Mouse (Mus musculus) left cerebral cortex, adult 8-10 months (tissue): Measurements from ENCODE around the gene Cbx2. TPM values are rescaled to one million over a fixed set of nuclear protein-coding genes. Genes with fewer than 3 reads are reported as not detected.

Source experiments
- DNase-seq, 2 experiments: peaks; one replicate each; pipeline ENCODE4 v3.0.0; 2022; ENCODE audit warnings: low spot score in 2 of 2
- total RNA-seq, 4 experiments: library from RNA; stranded (reverse); gene quantifications; 2 replicates each; pipeline ENCODE4 v1.2.4; 2022

The Cbx2 gene
- total RNA-seq, 4 experiments from 2014 or later, result 2.2 to 3.3 (median 2.6) TPM

- no peak for DNase-seq
These were observed 33.8 kb downstream of the Cbx2 start for GRCm38 (mm10) chr11:119056301-119057211.

DNA sequence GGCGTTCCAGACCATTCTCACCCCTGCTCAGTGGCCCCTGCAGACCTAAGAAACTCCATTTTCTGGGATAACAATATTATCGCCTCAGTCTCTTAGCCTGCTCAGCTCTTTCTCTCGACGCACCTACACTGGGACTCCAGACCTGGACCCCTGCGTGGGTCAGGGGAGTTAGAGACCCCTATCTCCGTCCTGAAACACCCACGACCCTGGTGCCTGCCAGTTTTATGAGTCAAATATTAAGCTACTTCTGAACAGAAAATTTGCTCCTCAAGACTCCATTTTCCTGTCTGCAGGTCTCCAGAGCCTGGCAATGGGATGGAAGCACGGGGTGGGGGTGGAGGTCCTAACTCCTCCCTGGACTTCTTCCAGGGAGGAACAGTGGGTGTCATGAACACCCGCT is 34.5 kb downstream of the Cbx2 start:
- DNase-seq, result no peak

DNA sequence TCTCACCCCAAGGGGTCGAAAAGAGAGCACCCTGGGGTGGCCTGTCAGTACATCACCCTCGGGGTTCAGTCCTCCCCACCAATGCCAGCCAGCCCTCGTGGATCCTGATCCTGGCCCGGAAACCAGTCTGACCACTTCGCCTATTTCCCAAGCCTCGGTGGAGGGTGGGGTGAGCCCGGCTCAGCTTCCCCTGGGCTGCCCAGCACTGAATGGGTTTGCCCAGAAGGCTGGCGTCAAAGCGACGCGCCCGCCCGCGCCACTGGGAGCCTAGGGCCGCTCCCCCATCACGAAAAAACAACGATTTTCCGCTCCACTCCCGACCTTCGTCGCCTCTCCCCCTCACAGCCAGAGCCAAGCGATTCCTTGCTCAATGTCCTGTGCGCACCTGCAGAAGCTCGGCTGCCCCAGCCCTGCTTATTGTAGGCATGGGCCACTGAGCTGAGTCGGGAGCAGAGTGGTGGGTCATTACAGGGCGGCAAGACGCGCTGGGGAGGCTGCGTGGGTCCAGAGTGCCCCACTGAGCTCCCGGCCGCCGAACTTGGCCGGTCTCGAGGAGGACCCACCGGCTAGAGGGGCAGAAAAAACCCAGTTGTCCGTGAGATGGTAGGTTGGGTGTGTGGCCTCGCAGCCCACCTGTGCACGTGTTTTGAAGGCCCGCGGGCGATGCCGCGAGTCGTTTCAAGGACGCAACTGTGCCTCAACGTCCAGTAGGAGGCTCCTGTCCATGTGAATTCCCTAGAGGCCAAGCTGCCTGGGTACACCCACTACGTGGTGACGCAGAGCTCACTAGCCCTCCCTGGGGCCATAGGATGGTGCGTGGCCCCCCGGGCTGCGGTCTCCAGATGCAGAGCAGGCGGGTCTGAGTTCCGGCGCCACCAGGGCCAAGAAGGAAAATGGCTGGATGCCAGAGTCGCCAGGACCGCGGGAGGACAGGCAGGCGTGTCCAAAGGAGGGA is 35.6 kb downstream of the Cbx2 start:
- no peak for DNase-seq

GRCm38 (mm10) chr11:119059256-119059655 is 36.5 kb downstream of the Cbx2 start:
- no peak for DNase-seq

DNA sequence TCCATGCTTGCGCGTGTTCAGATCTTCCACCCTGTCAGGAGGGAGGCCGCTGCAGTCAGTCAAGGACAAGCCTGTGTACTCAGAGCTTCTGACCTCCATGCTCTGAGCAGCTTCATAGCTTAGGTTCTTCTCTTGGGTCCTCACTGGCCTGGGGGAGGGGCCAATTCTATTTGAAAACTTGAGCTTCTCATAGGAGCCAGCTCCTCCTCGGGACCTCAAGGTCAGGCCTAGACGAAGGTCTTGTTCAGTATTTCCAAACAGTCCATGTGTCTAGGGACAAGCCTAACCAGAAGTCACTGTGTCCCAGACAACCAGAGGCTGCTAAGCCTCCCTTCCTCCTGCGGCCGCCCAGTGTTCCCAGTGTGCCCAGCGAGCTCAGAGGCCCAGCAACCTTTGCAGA is 44.1 kb downstream of the Cbx2 start:
- DNase-seq, result no peak

GRCm38 (mm10) chr11:119072239-119072638 is 49.5 kb downstream of the Cbx2 start:
- DNase-seq, result no peak

- no peak for DNase-seq
These were observed 50.2 kb downstream of the Cbx2 start for GRCm38 (mm10) chr11:119072986-119073385.

DNA sequence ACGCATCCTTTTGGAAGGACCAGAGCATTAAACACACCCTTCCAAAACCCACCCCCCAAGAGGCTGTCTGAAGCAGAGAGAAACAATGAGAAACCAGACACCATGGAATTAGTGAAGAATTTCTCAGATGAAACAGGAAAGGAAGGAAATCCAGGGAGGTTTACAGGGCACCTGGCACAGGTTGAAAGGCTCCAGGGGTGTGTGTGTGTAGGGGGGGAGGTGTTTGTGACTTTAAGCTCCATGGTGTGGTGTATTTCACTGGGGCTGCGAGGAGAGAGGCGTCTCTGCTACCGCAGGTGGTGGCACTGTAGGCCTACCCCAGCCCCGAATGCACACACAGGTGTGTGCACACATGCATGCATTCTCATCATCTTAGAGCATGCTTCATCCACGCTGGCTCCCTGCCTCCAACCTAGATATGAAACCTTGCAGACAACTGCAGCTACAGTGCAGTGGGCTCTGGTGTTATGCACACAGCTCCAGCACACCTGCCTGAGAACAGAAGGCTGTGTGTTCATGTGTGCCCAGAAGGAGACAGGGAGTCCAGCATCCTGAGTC is 51.2 kb downstream of the Cbx2 start:
- DNase-seq, result no peak

GRCm38 (mm10) chr11:119075805-119076204 is 53.0 kb downstream of the Cbx2 start:
- no peak for DNase-seq

DNA sequence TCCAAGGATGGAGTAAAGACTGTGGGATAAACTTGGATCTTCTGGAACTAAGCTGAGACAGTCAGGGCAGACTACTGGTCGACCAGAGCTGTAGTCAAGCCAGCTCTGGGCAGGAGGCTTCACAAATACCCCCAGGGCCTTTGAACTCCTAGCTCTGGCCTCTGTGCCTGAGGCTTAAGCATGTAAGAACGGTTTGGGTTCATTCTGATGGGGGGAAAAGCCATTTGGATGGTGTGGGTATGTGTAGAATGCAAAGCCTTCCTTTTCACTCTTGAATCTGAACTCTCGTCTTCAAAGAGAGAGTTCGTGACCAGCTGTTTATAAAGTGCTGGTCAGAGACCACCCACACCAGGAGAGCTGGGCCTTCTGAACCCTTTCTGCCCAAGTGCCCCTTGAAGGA is 55.0 kb downstream of the Cbx2 start:
- DNase-seq, result no peak

DNA sequence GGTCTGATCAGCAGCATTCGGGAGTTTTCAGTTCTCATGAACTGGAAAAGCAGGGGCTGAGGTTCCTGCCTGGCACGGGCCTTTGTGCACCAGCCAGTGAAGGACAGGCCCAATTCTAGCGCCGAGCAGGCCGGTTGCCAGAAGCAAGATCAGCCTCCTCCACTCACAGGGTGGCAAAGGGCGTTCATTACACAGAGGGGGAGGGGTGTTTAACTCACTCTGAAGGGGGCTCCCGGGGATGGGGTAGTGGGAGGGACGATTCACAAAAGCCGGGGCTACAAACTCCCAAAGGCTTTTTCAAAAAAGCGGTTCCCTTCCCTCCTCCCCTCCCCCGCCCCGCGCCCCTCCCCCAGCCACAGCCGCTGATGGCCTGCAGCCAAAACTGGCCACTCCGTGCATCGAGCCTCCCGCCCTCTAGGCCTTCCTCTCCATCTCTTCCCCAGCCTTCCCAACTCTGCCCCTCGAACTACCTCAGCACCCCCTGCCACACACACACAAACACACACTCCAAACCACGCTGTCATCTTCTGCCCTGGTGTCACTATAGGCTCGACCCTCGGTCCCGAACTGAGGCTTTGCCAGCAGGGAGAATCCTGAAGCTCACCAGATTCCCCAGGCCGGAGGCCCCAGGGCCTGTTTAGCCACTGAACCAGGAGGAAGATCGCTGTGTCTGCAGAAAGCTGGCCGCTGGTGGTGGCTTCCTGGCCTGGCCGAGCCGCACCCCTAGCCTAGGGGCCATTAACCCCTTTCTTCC is 56.1 kb downstream of the Cbx2 start:
- peak; percentile 10 to 37 for DNase-seq

DNA sequence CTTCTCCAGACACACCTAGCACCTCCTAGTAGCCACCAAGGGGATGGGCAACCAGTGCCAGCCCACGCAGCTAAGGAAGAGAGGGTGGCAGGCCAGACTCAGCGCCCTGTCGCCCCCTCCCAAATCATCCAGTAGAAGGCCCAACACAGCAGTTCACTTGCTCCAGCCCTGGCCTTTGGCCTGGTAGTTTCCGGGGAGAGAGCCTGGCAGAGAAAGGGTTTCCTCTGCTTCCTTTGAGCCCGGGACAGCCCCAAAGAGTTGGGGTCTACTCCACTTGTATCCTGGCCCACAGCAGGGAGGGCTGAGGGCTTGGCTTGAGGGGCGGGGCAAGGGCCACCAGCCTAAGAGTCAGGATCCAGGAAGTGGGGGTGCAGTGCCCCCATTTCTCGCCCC is 56.7 kb downstream of the Cbx2 start:
- DNase-seq, result no peak

DNA sequence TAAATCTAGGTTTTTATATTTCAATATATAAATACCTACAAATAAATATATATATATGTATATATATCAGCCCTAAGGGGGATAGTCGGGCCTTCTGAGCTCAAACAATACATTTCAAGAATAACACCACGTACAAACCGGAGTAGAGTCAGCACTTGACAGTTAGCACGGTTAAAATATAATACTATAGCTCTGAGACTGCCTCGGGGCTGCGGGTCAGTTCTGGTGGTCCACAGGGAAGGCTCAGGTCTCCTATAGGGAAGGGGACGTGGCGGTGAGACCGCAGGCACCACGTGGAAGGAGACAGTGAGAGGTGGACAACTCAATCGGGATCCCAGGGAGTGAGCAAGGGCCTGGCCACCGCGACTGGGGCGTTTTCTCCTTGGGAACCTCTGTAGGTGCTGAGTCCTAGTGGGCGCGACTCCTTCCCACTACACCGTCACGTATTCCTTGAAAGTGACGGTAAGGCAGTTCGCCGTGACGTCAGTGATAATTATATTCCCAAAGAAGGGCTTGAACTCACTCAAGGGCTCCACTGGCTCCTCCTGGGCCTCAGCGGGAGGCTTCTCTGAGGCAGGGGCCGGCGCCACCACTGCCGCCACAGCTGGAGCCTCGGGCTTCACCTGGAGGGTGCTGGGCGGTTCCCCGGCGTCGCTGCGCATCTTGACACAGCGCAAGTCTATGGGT is 57.8 kb downstream of the Cbx2 start:
- peak in 1 of 2 experiments; percentile 13 for DNase-seq

Other genes with a start within 250 kb of the Cbx2 start
- gene Rbfox3, start 111.4 kb upstream of the Cbx2 start, total RNA-seq, result 100 to 1,000 TPM; 295 to 336 (median 323) TPM
- gene Enpp7, start 34.8 kb upstream of the Cbx2 start, total RNA-seq, result not detected
- gene Cbx8, start 18.0 kb downstream of the Cbx2 start, total RNA-seq, result 10 to 100 TPM in 2 of 4 experiments, 1 to 10 TPM in 2; 7.1 to 16.7 (median 11.1) TPM
- 10 to 100 TPM; 48.9 to 54.2 (median 50.0) TPM for gene Cbx4, start 63.3 kb downstream of the Cbx2 start, total RNA-seq
- 10 to 100 TPM; 32.9 to 39.8 (median 35.6) TPM for gene Tbc1d16, start 205.5 kb downstream of the Cbx2 start, total RNA-seq
- 1 to 10 TPM; 1.1 to 3.2 (median 1.7) TPM for gene Ccdc40, start 205.6 kb downstream of the Cbx2 start, total RNA-seq
- 100 to 1,000 TPM; 280 to 307 (median 295) TPM for gene Gaa, start 244.9 kb downstream of the Cbx2 start, total RNA-seq